Mouse (Mus musculus): ENCODE data around the gene Gm29666. TPM values are rescaled to one million over a fixed set of nuclear protein-coding genes. Genes with fewer than 3 reads are reported as not detected.

The Gm29666 gene
- 0.09 and 0.10 TPM in 2 replicates for polyA plus RNA-seq (2012)

- TF ChIP-seq GATA1 (IDR thresholded peaks at IDR 0.05; ENCODE audit: low read length), result no peak
Observed at GRCm38 (mm10) chr15:84919938-84920337, at the start of gene Gm29666. Gene Gm29666 (minus strand): TSS chr15:84920038.

GRCm38 (mm10) chr15:84968534-84968933 lies 48.7 kb upstream of the Gm29666 start:
- no peak for TF ChIP-seq GATA1 (IDR thresholded peaks at IDR 0.05; ENCODE audit: low read length)

GRCm38 (mm10) chr15:84965575-84966360 lies 45.9 kb upstream of the Gm29666 start:
- no peak for TF ChIP-seq GATA1 (IDR thresholded peaks at IDR 0.05; ENCODE audit: low read length)

- no peak for TF ChIP-seq GATA1 (IDR thresholded peaks at IDR 0.05; ENCODE audit: low read length)
Observed at GRCm38 (mm10) chr15:84964771-84965170, 44.9 kb upstream of the Gm29666 start.

- no peak for TF ChIP-seq GATA1 (IDR thresholded peaks at IDR 0.05; ENCODE audit: low read length)
Observed at GRCm38 (mm10) chr15:84962518-84962917, 42.7 kb upstream of the Gm29666 start.

- TF ChIP-seq GATA1 (IDR thresholded peaks at IDR 0.05; ENCODE audit: low read length), result no peak
Observed at GRCm38 (mm10) chr15:84960692-84961091, 40.9 kb upstream of the Gm29666 start.

GRCm38 (mm10) chr15:84959891-84960290 lies 40.1 kb upstream of the Gm29666 start:
- TF ChIP-seq GATA1 (IDR thresholded peaks at IDR 0.05; ENCODE audit: low read length), result no peak

GRCm38 (mm10) chr15:84958331-84958730 lies 38.5 kb upstream of the Gm29666 start:
- no peak for TF ChIP-seq GATA1 (IDR thresholded peaks at IDR 0.05; ENCODE audit: low read length)

- no peak for TF ChIP-seq GATA1 (IDR thresholded peaks at IDR 0.05; ENCODE audit: low read length)
Observed at GRCm38 (mm10) chr15:84957851-84958250, 38.0 kb upstream of the Gm29666 start.

- no peak for TF ChIP-seq GATA1 (IDR thresholded peaks at IDR 0.05; ENCODE audit: low read length)
Observed at GRCm38 (mm10) chr15:84953259-84953658, 33.4 kb upstream of the Gm29666 start.

GRCm38 (mm10) chr15:84950053-84950452 lies 30.2 kb upstream of the Gm29666 start:
- no peak for TF ChIP-seq GATA1 (IDR thresholded peaks at IDR 0.05; ENCODE audit: low read length)

GRCm38 (mm10) chr15:84948990-84949389 lies 29.2 kb upstream of the Gm29666 start:
- TF ChIP-seq GATA1 (IDR thresholded peaks at IDR 0.05; ENCODE audit: low read length), result no peak

GRCm38 (mm10) chr15:84944319-84944718 lies 24.5 kb upstream of the Gm29666 start:
- no peak for TF ChIP-seq GATA1 (IDR thresholded peaks at IDR 0.05; ENCODE audit: low read length)

GRCm38 (mm10) chr15:84942647-84943285 lies 22.9 kb upstream of the Gm29666 start:
- no peak for TF ChIP-seq GATA1 (IDR thresholded peaks at IDR 0.05; ENCODE audit: low read length)

GRCm38 (mm10) chr15:84940102-84940501 lies 20.3 kb upstream of the Gm29666 start:
- TF ChIP-seq GATA1 (IDR thresholded peaks at IDR 0.05; ENCODE audit: low read length), result no peak

GRCm38 (mm10) chr15:84934901-84935300 lies 15.1 kb upstream of the Gm29666 start:
- TF ChIP-seq GATA1 (IDR thresholded peaks at IDR 0.05; ENCODE audit: low read length), result no peak

- no peak for TF ChIP-seq GATA1 (IDR thresholded peaks at IDR 0.05; ENCODE audit: low read length)
Observed at GRCm38 (mm10) chr15:84932351-84932750, 12.5 kb upstream of the Gm29666 start.

Data from G1E-ER4 (cell line).